In genomic region chr5:65857935-65858334, GRCm38 (mm10) we compare ENCODE assay signal across 17 mouse cellular contexts. TPM values are rescaled to one million over a fixed set of nuclear protein-coding genes. Genes with fewer than 3 reads are reported as not detected.
DNase-seq lines count a peak whose midpoint lies in the region; ATAC-seq and TF ChIP-seq lines count a peak whose summit lies in the region.
"Had no signal": no experiment of that assay in that cellular context is flagged by ENCODE, and none has a peak within 500 bp of the region (broad histone marks: within the 10 kb centered on the region; RNA-seq: fewer than 3 reads in every experiment).

No protein-coding gene starts in this region.

- H3K36me3 ChIP-seq in kidney, embryonic 15.5 days, result no peaks in the 10 kb centered on the region
- H3K36me3 ChIP-seq: embryonic facial prominence, embryonic 13.5 days; forebrain, embryonic 12.5 days; heart, embryonic 10.5 days; limb, embryonic 10.5 days had no signal

- peak; percentile 44 for ATAC-seq in kidney, embryonic 15.5 days (replicated peaks; ENCODE audit: low FRiP score)
- peak; percentile 56 for ATAC-seq in CD4-positive, CD25-positive, alpha-beta regulatory T cell, adult 4 months
- ATAC-seq: hindbrain, embryonic 16.5 days had no signal

- H3K9me3 ChIP-seq in kidney, embryonic 15.5 days (replicated peaks), result no peaks in the 10 kb centered on the region
- H3K9me3 ChIP-seq: embryonic facial prominence, embryonic 13.5 days; forebrain, embryonic 12.5 days; heart, embryonic 10.5 days; limb, embryonic 10.5 days had no signal

- H3K4me1 ChIP-seq in kidney, embryonic 15.5 days, result peaks cover 18% of the 10 kb centered on the region
- peaks cover 5% of the 10 kb centered on the region for H3K4me1 ChIP-seq in bone marrow, adult 2 months (ENCODE audit: control insufficient read depth, insufficient read depth, low read length)
- H3K4me1 ChIP-seq: forebrain, embryonic 12.5 days had no signal

- no peaks in the 10 kb centered on the region for H3K27me3 ChIP-seq in kidney, embryonic 15.5 days
- H3K27me3 ChIP-seq: embryonic facial prominence, embryonic 13.5 days; forebrain, embryonic 12.5 days had no signal

- DNase-seq in kidney, adult 8-10 months, result no peak
- peak; percentile 85 for DNase-seq in thymus, postnatal 0 days (ENCODE audit: low spot score)
- no peak for DNase-seq in adrenal gland, postnatal 25 days
- DNase-seq in urinary bladder, postnatal 25 days (ENCODE audit: low spot score), result no peak
- DNase-seq in cerebellum, postnatal 14 days, result no peak
- DNase-seq: cerebellum, adult 9-10 months; kidney, postnatal 14 days; lung, embryonic 14.5 days had no signal

- H3K4me3 ChIP-seq in kidney, embryonic 15.5 days (replicated peaks), result no peak overlapping the region
- no peak overlapping the region for H3K4me3 ChIP-seq in bone marrow, adult 2 months (replicated peaks; ENCODE audit: control insufficient read depth, low read depth, low read length)
- H3K4me3 ChIP-seq: embryonic facial prominence, embryonic 13.5 days; forebrain, embryonic 12.5 days; heart, embryonic 10.5 days; limb, embryonic 10.5 days; myocyte had no signal

- no peak overlapping the region for H3K9ac ChIP-seq in kidney, embryonic 15.5 days
- H3K9ac ChIP-seq: embryonic facial prominence, embryonic 13.5 days; forebrain, embryonic 12.5 days; lung, embryonic 14.5 days had no signal

- 49% methylated on average over 12 of the region's 12 CpGs for WGBS in kidney, embryonic 15.5 days
- WGBS in bone marrow, adult 2 months, result 66% methylated on average over 12 of the region's 12 CpGs

- no peak overlapping the region for H3K4me2 ChIP-seq in kidney, embryonic 15.5 days
- H3K4me2 ChIP-seq: embryonic facial prominence, embryonic 13.5 days; forebrain, embryonic 12.5 days; lung, embryonic 14.5 days had no signal

- 0 out of 2 replicates have a peak overlapping the region, but pooled peaks have one; percentile 0 for H3K27ac ChIP-seq in kidney, embryonic 15.5 days
- peak overlapping the region; percentile 52; the same call in 1 of the 2 replicates for H3K27ac ChIP-seq in bone marrow, adult 2 months (ENCODE audit: control insufficient read depth, insufficient read depth, low read depth, low read length, poor library complexity)
- H3K27ac ChIP-seq: embryonic facial prominence, embryonic 13.5 days; forebrain, embryonic 12.5 days; limb, embryonic 10.5 days had no signal

- TF ChIP-seq POLR2A in bone marrow, adult 2 months (IDR thresholded peaks at IDR 0.05; ENCODE audit: borderline replicate concordance, control insufficient read depth, low read depth, low read length), result no peak

- no peak for TF ChIP-seq CTCF in bone marrow, adult 2 months (IDR thresholded peaks at IDR 0.05; ENCODE audit: control insufficient read depth, insufficient read depth, low read length)

RNA-seq across cellular contexts. Expression of gene Rhoh, which starts 3.1 kb away (rescaled TPM):
- 0.50 and 0.78 TPM in 2 replicates for polyA plus RNA-seq in kidney, embryonic 15.5 days (2015; fragmentation: Nextera tagmentation; extraction: Ambion mirVana)
- polyA plus RNA-seq in CD4-positive, CD25-positive, alpha-beta regulatory T cell, adult 4 months (2017; shearing (Covaris generic)), result 100 to 1,000 TPM; 342 to 463 TPM
- polyA plus RNA-seq in bone marrow, adult 2 months (2011; ENCODE audit: insufficient read depth, insufficient read length, low replicate concordance, missing spikeins), result 12.3 and 18.4 TPM in 2 replicates
- polyA plus RNA-seq in thymus, postnatal 0 days (2015; fragmentation: Nextera tagmentation; extraction: Ambion mirVana), result 174 and 206 TPM in 2 replicates
- 0.30 TPM in 1 of 2 replicates, not detected in the other for total RNA-seq in adrenal gland, postnatal 25 days (2021)
